Mouse (Mus musculus) small intestine, adult 2 months (tissue): ENCODE data around the gene Sobp.

ENCODE experiments used
- CTCF ChIP-seq: fragments of 200-500 bp; IDR thresholded peaks from 2 replicates; pipeline ENCODE4 v1.5.1; 2012; ENCODE audit warnings: low read depth, mild to moderate bottlenecking, control low read depth, inconsistent platforms, low read length, moderate library complexity, mixed read lengths; ENCODE audit not compliant: insufficient replicate concordance, insufficient read length; ENCODE audit errors: extremely low read depth
- POLR2A ChIP-seq: fragments of 200-500 bp; IDR thresholded peaks from 2 replicates; pipeline ENCODE4 v1.6.1; 2012; ENCODE audit warnings: low read depth, mild to moderate bottlenecking, control low read depth, inconsistent platforms, low read length, moderate library complexity

DNA sequence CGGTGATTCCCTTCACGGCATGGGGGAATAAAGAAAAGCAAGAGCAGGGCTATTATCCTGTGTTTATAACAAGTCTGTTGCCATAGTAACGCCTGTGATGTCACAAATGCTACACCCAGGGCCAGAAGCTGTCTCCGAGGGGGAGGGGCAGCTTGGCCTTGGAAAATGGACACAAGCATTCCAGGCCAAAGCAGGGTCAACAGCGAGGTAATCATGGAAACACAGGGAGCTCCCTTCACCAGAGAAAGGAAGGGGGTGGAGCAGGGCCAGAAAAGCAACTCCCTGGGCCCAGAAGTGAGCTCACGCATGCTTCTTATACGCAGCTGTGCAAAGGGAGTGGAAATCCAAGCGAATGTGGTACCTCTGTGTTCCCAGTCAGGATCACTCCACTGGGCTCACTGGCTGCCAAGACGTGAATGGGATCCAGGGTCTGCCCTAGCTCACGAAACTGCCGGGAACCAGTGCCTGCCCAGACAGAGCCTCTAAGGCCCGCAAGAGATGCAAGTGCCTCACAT is 19.2 kb downstream of the Sobp start:
- no peak for TF ChIP-seq CTCF
- no peak for TF ChIP-seq POLR2A
